Mouse (Mus musculus) ES-E14 (cell line): ENCODE measurements around the gene Ly6g6f.
"Not testable (repeated sequence)": the region's sequence is repeated elsewhere in the genome, so short reads cannot be mapped to it uniquely, and the experiment has no call there.

ENCODE experiments used
- CHD2 ChIP-seq: IDR thresholded peaks from 2 replicates; pipeline ENCODE4 v1.6.1; 2014; ENCODE audit warnings: mild to moderate bottlenecking, low read depth, low read length, inconsistent platforms
- HCFC1 ChIP-seq: IDR thresholded peaks from 2 replicates; pipeline ENCODE4 v1.6.1; 2012; ENCODE audit warnings: low read length, inconsistent platforms, borderline replicate concordance; ENCODE audit not compliant: insufficient read depth
- MAFK ChIP-seq: IDR thresholded peaks from 2 replicates; pipeline ENCODE4 v1.6.1; 2014; ENCODE audit warnings: mild to moderate bottlenecking, low read depth, low read length, inconsistent platforms; ENCODE audit not compliant: insufficient read depth
- ZC3H11A ChIP-seq: IDR thresholded peaks from 2 replicates; pipeline ENCODE4 v1.6.1; 2012; ENCODE audit warnings: low read depth, mild to moderate bottlenecking, inconsistent platforms, low read length, borderline replicate concordance
- ZNF384 ChIP-seq: IDR thresholded peaks from 2 replicates; pipeline ENCODE4 v1.6.1; 2012; ENCODE audit warnings: low read depth, low read length, inconsistent platforms

GRCm38 (mm10) chr17:35123287-35123686, 37.9 kb upstream of the Ly6g6f start:
- TF ChIP-seq ZNF384, MAFK, HCFC1, ZC3H11A, CHD2: not testable (repeated sequence)
